Mouse (Mus musculus): ENCODE data around the gene Gm36210. TPM values are rescaled to one million over a fixed set of nuclear protein-coding genes. Genes with fewer than 3 reads are reported as not detected.

Gene Gm36210
- polyA plus RNA-seq, 1 experiment, result 0.08 TPM

DNA sequence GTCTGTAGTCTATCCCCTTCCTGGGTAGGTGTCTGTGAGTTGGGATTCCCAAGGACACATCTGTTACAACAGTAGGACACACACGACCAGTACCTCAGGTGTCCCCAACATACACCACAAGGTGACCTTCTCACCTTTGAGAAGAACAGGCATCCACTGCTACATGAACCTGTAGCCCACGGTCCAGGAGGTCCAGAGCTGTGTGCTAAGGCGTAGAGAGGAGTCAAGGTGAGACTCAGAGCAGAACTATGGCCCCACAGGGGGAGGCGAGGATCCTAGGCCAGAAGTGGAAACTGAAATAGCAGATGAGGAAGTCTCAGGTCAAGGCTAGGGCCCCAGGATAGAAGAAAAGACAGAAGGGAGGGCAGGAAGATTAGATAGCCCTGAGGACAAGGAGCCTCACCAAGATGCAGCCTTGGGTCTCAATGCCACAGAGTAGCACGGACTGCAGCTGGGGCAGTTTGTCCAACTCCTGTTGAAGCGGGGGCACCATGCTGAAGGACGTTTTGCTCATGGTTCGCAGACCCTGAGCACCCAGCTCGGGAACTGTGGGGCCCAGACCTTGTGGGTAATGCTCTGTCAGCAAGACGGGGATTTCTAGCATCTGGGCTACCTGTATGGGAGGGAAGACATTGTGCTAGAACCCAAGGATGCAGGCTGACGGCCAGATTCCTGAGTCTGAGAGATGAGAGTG, 55.5 kb downstream of the Gm36210 start:
- Histone ChIP-seq H3K4me3 (ENCODE audit: extremely low read depth, insufficient read depth, insufficient read length) (no peak overlapping the region), H3K4me1 (ENCODE audit: control insufficient read depth, insufficient read depth, insufficient read length) (no peaks in the 10 kb centered on the region), H3K27me3 (ENCODE audit: control insufficient read depth, insufficient read depth, low read length) (no peaks in the 10 kb centered on the region), H3K36me3 (ENCODE audit: control insufficient read depth, insufficient read depth, low read length) (no peaks in the 10 kb centered on the region), H3K27ac (ENCODE audit: insufficient read depth, low read length) (no peak overlapping the region)
- TF ChIP-seq POLR2A (IDR thresholded peaks at IDR 0.05; ENCODE audit: low read depth, low read length) (no peak), CTCF (IDR thresholded peaks at IDR 0.05; ENCODE audit: extremely low read depth, insufficient read depth, insufficient read length, insufficient replicate concordance) (no peak)
- 80% methylated on average over 11 of the region's 11 CpGs for WGBS
- no peak for DNase-seq (ENCODE audit: low read depth in 1 of 2, low spot score in 2 of 2)

DNA sequence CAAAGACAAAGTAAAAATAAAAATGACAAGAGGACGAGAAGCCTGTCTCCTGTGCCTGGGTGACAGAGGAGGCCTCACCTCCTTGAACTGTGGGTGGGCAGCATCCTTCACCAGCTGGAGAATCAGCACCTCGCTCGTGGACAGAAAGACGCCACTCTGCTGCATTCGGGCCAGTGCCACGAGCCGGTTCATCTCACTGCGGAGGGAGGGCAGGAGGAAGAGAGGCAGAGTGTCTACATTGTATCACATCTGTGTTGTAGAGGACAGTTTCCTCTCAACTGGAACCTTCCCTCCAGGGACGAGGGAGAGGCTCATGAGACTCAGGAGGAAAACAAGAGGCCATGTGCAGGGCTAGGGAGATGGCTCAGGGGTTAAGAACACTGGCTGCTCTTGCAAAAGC, 56.9 kb downstream of the Gm36210 start:
- Histone ChIP-seq H3K27me3 (ENCODE audit: control insufficient read depth, insufficient read depth, low read length) (peaks cover 4% of the 10 kb centered on the region), H3K36me3 (ENCODE audit: control insufficient read depth, insufficient read depth, low read length) (no peaks in the 10 kb centered on the region), H3K4me1 (ENCODE audit: control insufficient read depth, insufficient read depth, insufficient read length) (no peaks in the 10 kb centered on the region), H3K4me3 (ENCODE audit: extremely low read depth, insufficient read depth, insufficient read length) (no peak overlapping the region), H3K27ac (ENCODE audit: insufficient read depth, low read length) (no peak overlapping the region)
- 83% methylated on average over 9 of the region's 9 CpGs for WGBS
- TF ChIP-seq CTCF (IDR thresholded peaks at IDR 0.05; ENCODE audit: extremely low read depth, insufficient read depth, insufficient read length, insufficient replicate concordance), result no peak
- TF ChIP-seq POLR2A (IDR thresholded peaks at IDR 0.05; ENCODE audit: low read depth, low read length), result no peak
- no peak for DNase-seq (ENCODE audit: low read depth in 1 of 2, low spot score in 2 of 2)

Other genes starting within 250 kb of the Gm36210 start
- gene Ppp6r1, start 247.5 kb downstream of the Gm36210 start, polyA plus RNA-seq (2012; rRNA removed), result 136 and 159 TPM in 2 replicates
- gene Hspbp1, start 221.4 kb downstream of the Gm36210 start, polyA plus RNA-seq (2012; rRNA removed), result 32.2 and 37.3 TPM in 2 replicates
- gene Brsk1, start 215.9 kb downstream of the Gm36210 start, polyA plus RNA-seq (2012; rRNA removed), result 0.84 and 1.3 TPM in 2 replicates
- gene Tmem150b, start 181.3 kb downstream of the Gm36210 start, polyA plus RNA-seq (2012; rRNA removed), result 3.8 and 3.9 TPM in 2 replicates
- 105 and 138 TPM in 2 replicates for gene Kmt5c, start 166.4 kb downstream of the Gm36210 start, polyA plus RNA-seq (2012; rRNA removed)
- gene Cox6b2, start 153.4 kb downstream of the Gm36210 start, polyA plus RNA-seq (2012; rRNA removed), result 14.5 and 44.8 TPM in 2 replicates
- not detected in 2 replicates for gene Fam71e2, start 135.2 kb downstream of the Gm36210 start, polyA plus RNA-seq (2012; rRNA removed)
- gene Il11, start 123.7 kb downstream of the Gm36210 start, polyA plus RNA-seq (2012; rRNA removed), result 0.09 and 0.23 TPM in 2 replicates
- gene Tmem190, start 123.6 kb downstream of the Gm36210 start, polyA plus RNA-seq (2012; rRNA removed), result not detected in 2 replicates
- 17.5 and 34.9 TPM in 2 replicates for gene Tmem238, start 116.9 kb downstream of the Gm36210 start, polyA plus RNA-seq (2012; rRNA removed)
- gene Rpl28, start 113.6 kb downstream of the Gm36210 start, polyA plus RNA-seq (2012; rRNA removed), result 316 and 418 TPM in 2 replicates
- 167 and 175 TPM in 2 replicates for gene Ube2s, start 93.9 kb downstream of the Gm36210 start, polyA plus RNA-seq (2012; rRNA removed)
- gene Shisa7, start 61.8 kb downstream of the Gm36210 start, polyA plus RNA-seq (2012; rRNA removed), result 0.16 and 0.23 TPM in 2 replicates
- 7.2 and 12.1 TPM in 2 replicates for gene Isoc2b, start 36.3 kb downstream of the Gm36210 start, polyA plus RNA-seq (2012; rRNA removed)
- 14.5 and 15.3 TPM in 2 replicates for gene Isoc2a, start 29.4 kb downstream of the Gm36210 start, polyA plus RNA-seq (2012; rRNA removed)
- 19.2 and 26.9 TPM in 2 replicates for gene Zfp628, start 8.7 kb upstream of the Gm36210 start, polyA plus RNA-seq (2012; rRNA removed)
- 2.8 and 3.2 TPM in 2 replicates for gene Nat14, start 15.5 kb upstream of the Gm36210 start, polyA plus RNA-seq (2012; rRNA removed)
- 1.7 and 1.8 TPM in 2 replicates for gene Ssc5d, start 19.3 kb upstream of the Gm36210 start, polyA plus RNA-seq (2012; rRNA removed)
- 1.9 TPM in 2 replicates for gene Sbk2, start 57.9 kb upstream of the Gm36210 start, polyA plus RNA-seq (2012; rRNA removed)
- 0.05 and 0.06 TPM in 2 replicates for gene Sbk3, start 64.7 kb upstream of the Gm36210 start, polyA plus RNA-seq (2012; rRNA removed)
- gene Zfp579, start 89.6 kb upstream of the Gm36210 start, polyA plus RNA-seq (2012; rRNA removed), result 30.2 and 39.9 TPM in 2 replicates
- gene Zfp524, start 107.9 kb upstream of the Gm36210 start, polyA plus RNA-seq (2012; rRNA removed), result 24.2 and 32.0 TPM in 2 replicates
- 26.8 and 33.2 TPM in 2 replicates for gene Fiz1, start 108.2 kb upstream of the Gm36210 start, polyA plus RNA-seq (2012; rRNA removed)
- gene Gm44973, start 109.0 kb upstream of the Gm36210 start, polyA plus RNA-seq (2012; rRNA removed), result 0.12 TPM in 1 of 2 replicates, not detected in the other
- gene Zfp865, start 113.9 kb upstream of the Gm36210 start, polyA plus RNA-seq (2012; rRNA removed), result 47.9 and 58.4 TPM in 2 replicates
- 0.43 and 0.54 TPM in 2 replicates for gene Ccdc106, start 114.0 kb upstream of the Gm36210 start, polyA plus RNA-seq (2012; rRNA removed)
- gene 4632433K11Rik, start 127.6 kb upstream of the Gm36210 start, polyA plus RNA-seq (2012; rRNA removed), result not detected in 2 replicates
- gene Zfp784, start 131.9 kb upstream of the Gm36210 start, polyA plus RNA-seq (2012; rRNA removed), result 4.2 and 5.4 TPM in 2 replicates
- 12.7 and 24.9 TPM in 2 replicates for gene Zfp580, start 145.0 kb upstream of the Gm36210 start, polyA plus RNA-seq (2012; rRNA removed)
- 210 and 216 TPM in 2 replicates for gene U2af2, start 155.6 kb upstream of the Gm36210 start, polyA plus RNA-seq (2012; rRNA removed)
- gene Epn1, start 173.7 kb upstream of the Gm36210 start, polyA plus RNA-seq (2012; rRNA removed), result 196 and 257 TPM in 2 replicates
- not detected in 2 replicates for gene Rfpl4, start 210.4 kb upstream of the Gm36210 start, polyA plus RNA-seq (2012; rRNA removed)
- gene Rasl2-9, start 219.4 kb upstream of the Gm36210 start, polyA plus RNA-seq (2012; rRNA removed), result 0.21 and 0.43 TPM in 2 replicates
- not detected in 2 replicates for gene Vmn1r55, start 243.2 kb upstream of the Gm36210 start, polyA plus RNA-seq (2012; rRNA removed)